Mouse (Mus musculus) midbrain, embryonic 11.5 days (tissue): Measurements from ENCODE around the gene Jam2. TPM values are rescaled to one million over a fixed set of nuclear protein-coding genes. Genes with fewer than 3 reads are reported as not detected.

Experiments used
- ATAC-seq: fragments of 200-750 bp; cut with Nextera tagmentation; 2 replicates; pipeline ENCODE4 v1.8.0; 2017; ENCODE audit warnings: moderate TSS enrichment, moderate library complexity; ENCODE audit not compliant: low FRiP score
- DNase-seq: peaks from one replicate; pipeline ENCODE4 v3.0.0; 2015; ENCODE audit warnings: low spot score; ENCODE audit errors: missing footprints
- H3K27ac ChIP-seq: fragments of 300-500 bp; sonication (generic); 2 replicates; pipeline ENCODE4 v1.5.1; 2014; ENCODE audit warnings: low read depth, low read length
- H3K27me3 ChIP-seq: fragments of 300-500 bp; sonication (generic); 2 replicates; pipeline ENCODE4 v1.6.1; 2014; ENCODE audit warnings: mild to moderate bottlenecking, low read length, moderate library complexity, mixed read lengths; ENCODE audit not compliant: control insufficient read depth, insufficient read depth
- H3K36me3 ChIP-seq: fragments of 300-500 bp; sonication (generic); 2 replicates; pipeline ENCODE4 v1.6.1; 2014; ENCODE audit warnings: mild to moderate bottlenecking, low read length, moderate library complexity, mixed read lengths; ENCODE audit not compliant: control insufficient read depth, insufficient read depth
- H3K4me1 ChIP-seq: fragments of 300-500 bp; sonication (generic); 2 replicates; pipeline ENCODE4 v1.6.1; 2014; ENCODE audit warnings: low read length; ENCODE audit not compliant: control insufficient read depth, insufficient read depth
- H3K4me2 ChIP-seq: fragments of 300-500 bp; sonication (generic); 2 replicates; pipeline ENCODE4 v1.6.1; 2014; ENCODE audit warnings: mild to moderate bottlenecking, moderate library complexity
- H3K4me3 ChIP-seq: fragments of 300-500 bp; sonication (generic); 2 replicates; pipeline ENCODE4 v1.5.1; 2014; ENCODE audit warnings: low read depth, low read length
- H3K9ac ChIP-seq: fragments of 300-500 bp; sonication (generic); 2 replicates; pipeline ENCODE4 v1.6.1; 2014; ENCODE audit warnings: low read length
- H3K9me3 ChIP-seq: fragments of 300-500 bp; sonication (generic); 2 replicates; pipeline ENCODE4 v1.6.1; 2016; ENCODE audit warnings: low read length; ENCODE audit not compliant: control insufficient read depth
- WGBS: fragments of 180-500 bp; shearing (Covaris S2); extraction: QIAGEN DNeasy Blood & Tissue Kit; methylation state at CpG from one replicate; pipeline ENCODE4 v1.1.7; 2014; 5-methylcytosine and 5-hydroxymethylcytosine counted together
- polyA plus RNA-seq: library from polyadenylated mRNA; unstranded; fragments of >200 nt; fragmentation: Nextera tagmentation; extraction: Ambion mirVana; gene quantifications from 2 replicates; pipeline ENCODE4 v1.2.1, GENCODE M21; 2014

Jam2 gene
- polyA plus RNA-seq, 1 experiment from 2014 or later, result 95.1 TPM

DNA sequence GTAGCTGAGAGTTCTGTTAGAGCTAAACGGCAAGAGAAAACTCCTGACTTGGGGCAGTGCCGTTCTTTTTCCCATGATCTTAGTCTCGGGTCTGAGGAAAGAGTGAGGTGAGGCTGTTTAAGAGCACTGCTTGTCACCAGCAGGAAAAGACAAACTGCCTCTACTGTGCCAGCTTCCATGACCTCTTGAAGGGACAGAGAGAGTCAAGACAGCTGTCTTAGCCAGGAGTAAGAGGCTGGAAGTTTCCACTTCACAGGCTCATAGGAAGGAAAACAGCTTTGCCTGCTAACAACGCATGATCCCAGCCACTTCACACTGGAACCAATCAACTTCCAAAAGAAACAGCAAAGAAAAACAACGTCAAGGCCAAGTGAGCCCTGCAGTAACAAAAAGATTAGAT is 57.8 kb downstream of the Jam2 start:
- Histone ChIP-seq H3K4me2 (no peak overlapping the region), H3K4me1 (peaks cover 10% of the 10 kb centered on the region), H3K36me3 (peaks cover 12% of the 10 kb centered on the region; the same call in 1 of the 2 replicates), H3K9me3 (no peaks in the 10 kb centered on the region), H3K4me3 (no peak overlapping the region), H3K27ac (no peak overlapping the region), H3K27me3 (no peaks in the 10 kb centered on the region), H3K9ac (no peak overlapping the region)
- DNase-seq (no peak), ATAC-seq (no peak)
- 90% methylated on average over 5 of the region's 5 CpGs for WGBS

GRCm38 (mm10) chr16:84832736-84833135 is 58.8 kb downstream of the Jam2 start:
- Histone ChIP-seq H3K27me3 (no peaks in the 10 kb centered on the region), H3K9me3 (no peaks in the 10 kb centered on the region), H3K4me3 (no peak overlapping the region), H3K27ac (no peak overlapping the region), H3K4me1 (peaks cover 11% of the 10 kb centered on the region), H3K36me3 (peaks cover 12% of the 10 kb centered on the region; the same call in 1 of the 2 replicates), H3K9ac (no peak overlapping the region), H3K4me2 (no peak overlapping the region)
- WGBS, result 99% methylated on average over 5 of the region's 5 CpGs
- DNase-seq (no peak), ATAC-seq (no peak)

DNA sequence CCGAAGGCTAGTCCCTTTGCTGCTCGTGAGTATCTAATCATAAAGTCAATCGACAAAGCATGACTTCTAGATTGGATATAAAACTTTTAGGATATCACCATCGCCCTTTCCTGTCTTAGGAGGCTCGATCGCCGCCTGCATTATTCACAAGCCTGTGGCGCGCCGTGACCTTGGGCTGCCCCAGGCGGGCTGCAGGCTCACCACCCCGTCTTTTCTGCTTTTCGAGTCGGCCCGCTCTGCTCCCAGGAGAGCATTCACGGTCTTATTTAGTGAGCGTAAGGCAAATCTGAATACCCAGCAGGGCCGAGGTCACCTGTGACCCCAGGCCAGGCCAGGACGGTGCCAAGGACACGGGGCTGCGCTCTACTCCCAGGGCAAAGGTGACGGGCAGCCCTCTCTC is 60.4 kb downstream of the Jam2 start:
- peak overlapping the region; percentile 98 for H3K9ac ChIP-seq
- DNase-seq (no peak), ATAC-seq (0 out of 2 replicates have a peak, but pooled peaks have one; percentile 0)
- H3K27ac ChIP-seq, result peak overlapping the region; percentile 95
- peaks cover 8% of the 10 kb centered on the region; the same call in 1 of the 2 replicates for H3K36me3 ChIP-seq
- no peaks in the 10 kb centered on the region for H3K27me3 ChIP-seq
- 2% methylated on average over 22 of the region's 22 CpGs for WGBS
- peaks cover 11% of the 10 kb centered on the region for H3K4me1 ChIP-seq
- H3K4me2 ChIP-seq, result peak overlapping the region; percentile 66
- H3K4me3 ChIP-seq, result peak overlapping the region; percentile 95
- no peaks in the 10 kb centered on the region for H3K9me3 ChIP-seq

DNA sequence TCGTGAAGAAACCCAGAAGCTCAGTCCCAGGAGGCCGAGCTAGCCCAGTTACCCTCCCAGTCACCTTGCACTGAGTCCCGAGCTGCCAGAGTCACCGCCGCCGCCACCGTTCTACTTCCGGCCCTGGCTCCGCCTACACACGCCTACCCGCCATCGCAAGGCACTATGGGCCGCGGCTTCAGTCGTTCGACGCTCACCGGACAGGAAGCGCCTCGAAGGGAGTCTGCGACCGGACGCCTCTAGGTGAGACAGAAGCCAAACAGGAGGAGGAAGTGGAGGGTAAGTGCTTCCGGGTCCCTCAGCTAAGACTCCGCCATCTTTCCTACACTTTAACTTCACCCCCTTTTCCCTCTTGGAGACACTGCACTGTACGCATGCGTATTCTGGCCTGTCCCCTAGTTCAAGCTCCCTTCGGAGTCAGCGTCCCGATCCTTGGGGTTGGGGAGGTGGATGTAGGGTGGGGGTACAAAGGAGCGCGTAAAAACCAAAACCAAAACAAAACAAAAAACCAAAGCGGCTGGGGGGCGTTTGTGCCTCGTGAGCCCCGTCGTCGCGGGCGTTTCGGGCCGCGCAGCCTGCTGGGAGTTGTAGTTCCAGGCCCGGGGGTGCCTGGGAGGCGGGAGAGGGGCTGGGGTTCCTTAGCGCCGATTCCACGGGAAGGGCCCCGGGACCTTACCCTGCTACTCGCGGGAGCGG is 61.0 kb downstream of the Jam2 start, which contains the start of gene Gabpa:
Gene Gabpa (plus strand): TSS at position 181 of the 696 bp plus-strand sequence.
- H3K36me3 ChIP-seq, result peaks cover 8% of the 10 kb centered on the region; the same call in 1 of the 2 replicates
- peak; percentile 99 for DNase-seq
- H3K4me1 ChIP-seq, result peaks cover 11% of the 10 kb centered on the region
- ATAC-seq, result peak; percentile 95
- no peaks in the 10 kb centered on the region for H3K27me3 ChIP-seq
- peak within 1 kb of the TSS; percentile 95 for H3K27ac ChIP-seq
- H3K4me2 ChIP-seq, result peak within 1 kb of the TSS; percentile 66
- H3K9me3 ChIP-seq, result no peaks in the 10 kb centered on the region
- H3K9ac ChIP-seq, result peak within 1 kb of the TSS; percentile 98
- WGBS, result under 1% methylated on average over 52 of the region's 52 CpGs
- peak within 1 kb of the TSS; percentile 95 for H3K4me3 ChIP-seq

DNA sequence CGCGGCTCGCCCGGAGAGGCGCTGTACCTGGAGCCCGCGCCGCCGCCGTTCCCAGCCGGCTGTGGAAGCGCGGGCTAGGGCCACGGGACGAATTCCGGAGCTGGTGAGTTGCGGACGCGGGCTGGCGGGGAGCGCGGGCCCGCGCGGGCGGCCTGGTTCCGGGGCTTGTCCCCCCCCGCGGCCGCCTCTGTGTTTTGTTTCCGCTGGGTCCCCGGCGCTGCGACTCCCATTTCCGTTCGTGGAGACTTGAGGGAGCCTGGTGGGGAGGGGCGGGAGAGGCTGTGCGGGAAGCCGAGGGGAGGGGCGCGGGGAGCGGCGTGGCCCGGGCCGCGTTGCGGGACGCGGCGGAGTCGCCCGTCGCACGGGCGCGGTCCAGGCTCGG is 61.5 kb downstream of the Jam2 start, which contains the start of gene Atp5j:
Gene Atp5j (minus strand): TSS at position 185 of the 382 bp plus-strand sequence.
- under 1% methylated on average over 54 of the region's 57 CpGs for whole genome bisulfite sequencing
- H3K9me3 ChIP-seq, result no peaks in the 10 kb centered on the region
- peak within 1 kb of the TSS; percentile 95 for H3K27ac ChIP-seq
- no peak for DNase-seq
- peak; percentile 66 for ATAC-seq
- peaks cover 11% of the 10 kb centered on the region for H3K4me1 ChIP-seq
- 0 out of 2 replicates have a peak, but pooled peaks cover 4% of the 10 kb centered on the region for H3K36me3 ChIP-seq
- H3K9ac ChIP-seq, result peak within 1 kb of the TSS; percentile 98
- H3K4me2 ChIP-seq, result peak within 1 kb of the TSS; percentile 66
- H3K4me3 ChIP-seq, result peak within 1 kb of the TSS; percentile 95
- no peaks in the 10 kb centered on the region for H3K27me3 ChIP-seq

- DNase-seq, result peak; percentile 93
- 12% methylated on average over 25 of the region's 29 CpGs for WGBS
- Histone ChIP-seq H3K4me2 (peak overlapping the region; percentile 66), H3K9me3 (no peaks in the 10 kb centered on the region), H3K9ac (peak overlapping the region; percentile 98), H3K4me3 (peak overlapping the region; percentile 95), H3K36me3 (0 out of 2 replicates have a peak, but pooled peaks cover 4% of the 10 kb centered on the region), H3K4me1 (peaks cover 11% of the 10 kb centered on the region), H3K27ac (peak overlapping the region; percentile 95), H3K27me3 (no peaks in the 10 kb centered on the region)
- peak; percentile 4 for ATAC-seq
Measured at GRCm38 (mm10) chr16:84835823-84836743, 62.2 kb downstream of the Jam2 start.

DNA sequence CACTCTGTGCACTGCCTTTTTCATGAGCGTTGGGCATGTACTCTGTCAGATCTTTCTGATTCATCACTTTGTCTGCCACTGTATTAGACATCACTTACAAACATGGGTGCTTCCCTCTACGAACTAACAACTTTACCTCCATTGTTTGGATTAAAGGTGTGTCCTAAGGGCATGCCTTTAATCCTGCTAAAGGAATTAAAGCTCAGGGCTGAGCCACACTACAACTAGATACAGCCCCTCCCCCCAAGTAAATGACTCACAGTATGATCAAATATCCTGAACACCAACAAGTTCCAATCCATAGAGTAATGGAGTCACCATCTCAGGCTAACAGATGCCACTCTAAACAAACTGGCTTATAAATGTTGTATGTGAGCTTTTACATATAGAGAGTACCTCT is 64.7 kb downstream of the Jam2 start:
- H3K27me3 ChIP-seq, result no peaks in the 10 kb centered on the region
- no peaks in the 10 kb centered on the region for H3K9me3 ChIP-seq
- DNase-seq, result no peak
- H3K9ac ChIP-seq, result no peak overlapping the region
- H3K4me2 ChIP-seq, result no peak overlapping the region
- WGBS, result 83% methylated on average over 2 of the region's 2 CpGs
- H3K4me1 ChIP-seq, result peaks cover 11% of the 10 kb centered on the region
- H3K27ac ChIP-seq, result no peak overlapping the region
- H3K4me3 ChIP-seq, result no peak overlapping the region
- H3K36me3 ChIP-seq, result no peaks in the 10 kb centered on the region
- ATAC-seq, result no peak

DNA sequence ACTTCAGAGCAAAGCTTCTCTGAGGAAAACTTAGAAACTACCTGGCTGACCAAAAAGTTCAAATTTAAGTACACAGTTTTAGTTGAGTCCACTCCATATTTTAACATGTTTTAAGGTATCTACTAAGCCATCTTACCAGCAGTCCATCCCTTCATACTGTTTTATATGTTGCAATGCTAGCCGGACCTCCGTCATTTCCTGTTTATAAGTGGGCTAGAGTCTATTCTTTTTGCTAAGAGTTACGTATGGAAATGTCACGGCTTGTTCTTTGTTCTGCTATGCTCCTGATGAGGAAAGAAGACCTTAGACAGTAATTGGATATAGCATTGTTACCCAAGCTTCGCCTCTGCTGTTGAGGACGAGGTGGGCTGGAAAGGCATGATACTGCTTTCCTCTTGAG is 79.6 kb downstream of the Jam2 start:
- Histone ChIP-seq H3K4me2 (no peak overlapping the region), H3K27me3 (no peaks in the 10 kb centered on the region), H3K27ac (no peak overlapping the region), H3K4me3 (no peak overlapping the region), H3K36me3 (peaks cover 11% of the 10 kb centered on the region; the same call in 1 of the 2 replicates), H3K9me3 (no peaks in the 10 kb centered on the region), H3K9ac (no peak overlapping the region), H3K4me1 (no peaks in the 10 kb centered on the region)
- no peak for DNase-seq
- ATAC-seq, result no peak
- WGBS, result 93% methylated on average over 6 of the region's 6 CpGs
